Mouse (Mus musculus) midbrain, embryonic 13.5 days (tissue): ENCODE data around the gene Gpatch1. TPM values are rescaled to one million over a fixed set of nuclear protein-coding genes. Genes with fewer than 3 reads are reported as not detected.

Experiments used
- ATAC-seq: fragments of 200-750 bp; cut with Nextera tagmentation; 2 replicates; pipeline ENCODE4 v1.8.0; 2017; ENCODE audit warnings: mild to moderate bottlenecking, moderate TSS enrichment, moderate library complexity
- H3K27ac ChIP-seq: fragments of 300-500 bp; sonication (generic); 2 replicates; pipeline ENCODE4 v1.5.1; 2015; ENCODE audit warnings: inconsistent platforms, mild to moderate bottlenecking, moderate library complexity
- H3K27me3 ChIP-seq: fragments of 300-500 bp; sonication (generic); 2 replicates; pipeline ENCODE4 v1.6.1; 2015; ENCODE audit warnings: mild to moderate bottlenecking, inconsistent platforms
- H3K36me3 ChIP-seq: fragments of 300-500 bp; sonication (generic); 2 replicates; pipeline ENCODE4 v1.6.1; 2015; ENCODE audit warnings: mild to moderate bottlenecking, inconsistent platforms
- H3K4me1 ChIP-seq: fragments of 300-500 bp; sonication (generic); replicated peaks from 2 replicates; pipeline ENCODE4 v1.6.1; 2015; ENCODE audit warnings: inconsistent platforms
- H3K4me2 ChIP-seq: fragments of 300-500 bp; sonication (generic); replicated peaks from 2 replicates; pipeline ENCODE4 v1.6.1; 2015; ENCODE audit warnings: moderate library complexity, mild to moderate bottlenecking, inconsistent platforms
- H3K4me3 ChIP-seq: fragments of 300-500 bp; sonication (generic); replicated peaks from 2 replicates; pipeline ENCODE4 v1.5.1; 2015; ENCODE audit warnings: mild to moderate bottlenecking, inconsistent platforms
- H3K9ac ChIP-seq: fragments of 300-500 bp; sonication (generic); replicated peaks from 2 replicates; pipeline ENCODE4 v1.6.1; 2015; ENCODE audit warnings: mild to moderate bottlenecking, inconsistent platforms
- H3K9me3 ChIP-seq: fragments of 300-500 bp; sonication (generic); 2 replicates; pipeline ENCODE4 v1.6.1; 2016; ENCODE audit warnings: mild to moderate bottlenecking, inconsistent platforms
- WGBS: fragments of 180-500 bp; shearing (Covaris S2); methylation state at CpG from one replicate; pipeline ENCODE4 v1.1.7; 2015; 5-methylcytosine and 5-hydroxymethylcytosine counted together
- polyA plus RNA-seq: library from polyadenylated mRNA; unstranded; fragments of >200 nt; fragmentation: Nextera tagmentation; extraction: Ambion mirVana; gene quantifications from 2 replicates; pipeline ENCODE4 v1.2.1, GENCODE M21; 2015

The Gpatch1 gene
- polyA plus RNA-seq, 1 experiment from 2014 or later, result 21.4 TPM

DNA sequence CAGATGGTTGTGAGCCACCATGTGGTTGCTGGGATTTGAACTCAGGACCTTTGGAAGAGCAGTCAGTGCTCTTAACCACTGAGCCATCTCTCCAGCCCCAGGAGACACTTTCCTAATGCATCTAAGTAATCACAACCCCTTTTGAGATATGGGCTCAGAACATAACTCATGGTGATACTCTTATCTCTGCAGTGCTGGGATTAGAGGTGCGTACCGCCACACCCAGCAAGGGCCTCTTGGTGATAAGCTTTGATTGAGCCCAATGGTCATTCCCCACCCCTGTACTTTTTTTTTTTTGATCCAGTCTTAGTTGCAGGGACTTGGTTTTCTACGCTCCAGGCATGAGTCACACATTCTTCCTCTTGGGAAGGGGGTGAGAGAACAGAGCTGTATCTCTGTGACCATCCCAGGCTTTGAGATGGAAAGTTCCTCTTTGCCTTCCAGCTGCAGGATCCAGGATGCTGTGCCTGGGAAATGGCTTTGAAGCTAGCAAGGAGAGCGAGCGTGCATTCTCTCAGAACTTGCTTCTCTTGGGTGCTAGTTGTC, 26.6 kb upstream of the Gpatch1 start:
- Histone ChIP-seq H3K27me3 (no peaks in the 10 kb centered on the region), H3K4me2 (no peak overlapping the region), H3K9me3 (no peaks in the 10 kb centered on the region), H3K27ac (no peak overlapping the region), H3K9ac (no peak overlapping the region), H3K4me1 (0 out of 2 replicates have a peak, but pooled peaks cover 4% of the 10 kb centered on the region), H3K36me3 (no peaks in the 10 kb centered on the region), H3K4me3 (no peak overlapping the region)
- 96% methylated on average over 5 of the region's 5 CpGs for WGBS
- no peak for ATAC-seq

DNA sequence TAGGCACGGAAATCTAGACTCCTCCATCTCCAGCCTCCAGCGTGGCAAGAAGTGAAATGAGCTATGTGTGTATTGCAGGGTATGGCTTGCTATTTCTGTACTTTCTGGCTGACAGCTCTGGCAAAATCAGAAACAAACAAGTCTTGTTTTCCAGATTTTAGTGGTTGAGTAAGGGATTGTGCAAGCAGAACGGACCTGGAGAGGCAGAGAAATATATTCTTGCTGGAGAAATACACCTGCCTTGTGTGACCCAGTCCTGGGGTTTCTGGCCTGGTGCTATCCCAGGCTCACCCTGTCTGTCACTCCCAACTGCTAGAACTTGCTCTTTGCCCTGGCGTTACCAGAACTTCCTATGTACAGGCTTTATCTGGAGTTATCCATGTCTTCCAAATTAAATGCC, 24.3 kb upstream of the Gpatch1 start:
- Histone ChIP-seq H3K4me2 (no peak overlapping the region), H3K9ac (no peak overlapping the region), H3K27ac (no peak overlapping the region), H3K9me3 (no peaks in the 10 kb centered on the region), H3K4me1 (0 out of 2 replicates have a peak, but pooled peaks cover 4% of the 10 kb centered on the region), H3K27me3 (no peaks in the 10 kb centered on the region), H3K4me3 (no peak overlapping the region), H3K36me3 (no peaks in the 10 kb centered on the region)
- WGBS, result 80% methylated on average over 4 of the region's 4 CpGs
- no peak for ATAC-seq

- Histone ChIP-seq H3K4me2 (no peak overlapping the region), H3K9me3 (no peaks in the 10 kb centered on the region), H3K36me3 (no peaks in the 10 kb centered on the region), H3K27me3 (peaks cover 9% of the 10 kb centered on the region), H3K4me1 (0 out of 2 replicates have a peak, but pooled peaks cover 4% of the 10 kb centered on the region), H3K27ac (no peak overlapping the region), H3K9ac (no peak overlapping the region), H3K4me3 (no peak overlapping the region)
- ATAC-seq, result no peak
- 86% methylated on average over 6 of the region's 6 CpGs for WGBS
These were observed 23.0 kb upstream of the Gpatch1 start for GRCm38 (mm10) chr7:35341282-35341681.

GRCm38 (mm10) chr7:35340196-35340595, 22.0 kb upstream of the Gpatch1 start:
- no peaks in the 10 kb centered on the region for H3K9me3 ChIP-seq
- 28% methylated on average over 5 of the region's 5 CpGs for WGBS
- ATAC-seq, result no peak
- H3K4me3 ChIP-seq, result no peak overlapping the region
- no peak overlapping the region for H3K4me2 ChIP-seq
- H3K36me3 ChIP-seq, result no peaks in the 10 kb centered on the region
- no peak overlapping the region for H3K27ac ChIP-seq
- no peak overlapping the region for H3K9ac ChIP-seq
- H3K27me3 ChIP-seq, result peaks cover 20% of the 10 kb centered on the region
- peaks cover 9% of the 10 kb centered on the region for H3K4me1 ChIP-seq

- no peak; the same call in 1 of the 2 replicates for ATAC-seq
- H3K9ac ChIP-seq, result peak overlapping the region; percentile 75
- H3K4me3 ChIP-seq, result peak overlapping the region; percentile 64
- peaks cover 40% of the 10 kb centered on the region for H3K27me3 ChIP-seq
- H3K4me1 ChIP-seq, result peaks cover 24% of the 10 kb centered on the region
- no peak overlapping the region for H3K27ac ChIP-seq
- H3K36me3 ChIP-seq, result no peaks in the 10 kb centered on the region
- peak overlapping the region; percentile 100 for H3K4me2 ChIP-seq
- under 1% methylated on average over 50 of the region's 51 CpGs for WGBS
- H3K9me3 ChIP-seq, result no peaks in the 10 kb centered on the region
These were observed 16.6 kb upstream of the Gpatch1 start for GRCm38 (mm10) chr7:35334527-35335452.

DNA sequence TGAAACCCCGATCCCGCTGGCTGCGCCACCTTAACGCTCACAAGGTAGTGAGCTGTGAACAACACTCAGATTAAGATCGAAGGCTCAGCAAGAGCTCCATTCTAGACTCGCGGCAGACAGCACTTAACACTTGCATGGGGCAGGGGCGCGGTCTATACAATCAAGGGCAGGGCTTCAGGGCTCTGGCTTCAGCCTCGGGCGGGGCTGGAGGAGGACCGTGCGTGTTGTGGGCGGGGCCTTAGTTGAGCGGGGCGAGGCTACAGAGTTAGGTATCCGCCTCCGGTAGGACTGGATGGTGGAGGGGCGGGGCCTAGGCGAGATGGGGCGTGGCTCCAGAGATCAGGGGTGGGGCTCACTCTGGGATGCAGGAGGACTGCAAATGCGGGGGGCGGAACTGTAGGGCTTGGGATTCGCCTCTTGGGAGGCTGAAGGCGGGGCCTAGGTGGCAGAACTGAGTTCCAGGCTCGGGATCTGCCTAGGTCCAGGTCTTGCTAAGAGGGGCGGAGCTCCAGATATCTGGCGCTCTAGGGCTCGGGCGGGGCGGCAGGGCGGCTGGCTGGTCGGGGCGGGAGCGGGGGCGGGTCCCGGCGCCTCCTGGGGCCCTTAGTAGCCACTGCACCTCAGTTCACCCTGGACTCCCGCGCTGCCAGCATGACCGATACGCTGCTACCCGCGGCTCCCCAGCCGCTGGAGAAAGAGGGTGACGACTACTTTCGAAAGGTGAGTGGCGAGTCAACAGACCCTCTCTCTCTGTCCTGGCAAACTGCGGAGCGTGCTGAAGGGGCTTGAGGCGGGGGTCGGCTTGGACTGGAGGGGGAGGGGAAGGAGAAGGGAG, 15.7 kb upstream of the Gpatch1 start, which contains the start of gene Rhpn2:
Gene Rhpn2, plus strand, starts transcription at position 479 of the 835 bp plus-strand sequence.
- H3K36me3 ChIP-seq, result no peaks in the 10 kb centered on the region
- H3K4me2 ChIP-seq, result peak within 1 kb of the TSS; percentile 100
- H3K4me1 ChIP-seq, result peaks cover 24% of the 10 kb centered on the region
- H3K27me3 ChIP-seq, result peaks cover 40% of the 10 kb centered on the region
- no peaks in the 10 kb centered on the region for H3K9me3 ChIP-seq
- H3K27ac ChIP-seq, result 0 out of 2 replicates have a peak within 1 kb of the TSS, but pooled peaks have one; percentile 45
- under 1% methylated on average over 50 of the region's 52 CpGs for WGBS
- ATAC-seq, result peak; percentile 98
- H3K9ac ChIP-seq, result peak within 1 kb of the TSS; percentile 75
- peak within 1 kb of the TSS; percentile 64 for H3K4me3 ChIP-seq

DNA sequence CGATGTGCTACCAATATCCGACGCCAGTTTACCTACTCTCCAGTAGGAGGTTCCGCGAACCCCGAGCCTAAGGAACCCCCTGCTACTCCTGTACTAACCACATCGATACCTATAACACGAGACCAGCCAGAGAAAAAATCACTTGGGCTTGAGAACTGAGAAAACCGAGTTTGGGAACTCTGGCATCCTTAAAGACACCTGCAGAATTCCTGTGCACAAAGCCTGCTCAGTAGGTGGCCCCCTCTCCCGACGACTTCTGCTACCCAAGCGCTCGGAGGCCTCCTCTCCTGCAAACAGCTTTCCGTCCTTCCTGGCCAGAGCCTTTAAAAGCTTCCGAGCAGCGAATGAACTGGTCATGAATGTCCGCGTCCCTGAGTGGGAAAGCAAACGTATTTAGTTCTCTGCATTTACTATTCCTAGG, 15.0 kb upstream of the Gpatch1 start:
- WGBS, result under 1% methylated on average over 19 of the region's 19 CpGs
- H3K27ac ChIP-seq, result 0 out of 2 replicates have a peak overlapping the region, but pooled peaks have one; percentile 45

DNA sequence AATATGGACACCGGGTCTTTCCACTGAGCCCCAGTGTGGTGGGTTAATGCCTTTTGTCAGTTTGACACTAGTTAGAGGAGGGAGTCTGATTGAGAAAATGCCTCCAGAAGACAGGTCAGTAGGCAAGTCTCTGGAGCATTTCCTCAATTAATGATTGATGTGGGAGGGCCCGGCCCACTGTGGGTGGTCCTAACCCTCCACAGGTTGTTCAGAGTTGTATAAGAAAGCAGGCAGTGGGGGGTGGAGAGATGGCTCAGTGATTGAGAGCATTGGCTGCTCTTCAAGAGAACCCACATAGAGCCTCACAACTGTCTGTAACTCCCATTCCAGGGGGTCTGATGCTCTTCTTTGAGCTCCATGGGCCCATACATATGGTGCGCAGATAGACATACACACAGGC, 13.3 kb upstream of the Gpatch1 start:
- Histone ChIP-seq H3K27me3 (peaks cover 34% of the 10 kb centered on the region), H3K36me3 (no peaks in the 10 kb centered on the region), H3K4me1 (peaks cover 24% of the 10 kb centered on the region), H3K27ac (no peak overlapping the region), H3K9me3 (no peaks in the 10 kb centered on the region), H3K4me2 (no peak overlapping the region), H3K9ac (no peak overlapping the region), H3K4me3 (no peak overlapping the region)
- WGBS, result 57% methylated on average over 3 of the region's 3 CpGs
- no peak for ATAC-seq

More for the DNA sequence above, 15.0 kb upstream of the Gpatch1 start:
- H3K4me2 ChIP-seq, result peak overlapping the region; percentile 100
- ATAC-seq, result peak; percentile 32
- H3K9ac ChIP-seq, result peak overlapping the region; percentile 57
- H3K4me3 ChIP-seq, result peak overlapping the region; percentile 64
- peaks cover 40% of the 10 kb centered on the region for H3K27me3 ChIP-seq
- H3K36me3 ChIP-seq, result no peaks in the 10 kb centered on the region
- peaks cover 24% of the 10 kb centered on the region for H3K4me1 ChIP-seq
- no peaks in the 10 kb centered on the region for H3K9me3 ChIP-seq

- 3% methylated on average over 11 of the region's 13 CpGs for WGBS
- H3K27ac ChIP-seq, result 0 out of 2 replicates have a peak overlapping the region, but pooled peaks have one; percentile 25
- H3K4me3 ChIP-seq, result no peak overlapping the region
- 0 out of 2 replicates have a peak overlapping the region, but pooled peaks have one; percentile 25 for H3K9ac ChIP-seq
- H3K27me3 ChIP-seq, result no peaks in the 10 kb centered on the region
- H3K9me3 ChIP-seq, result no peaks in the 10 kb centered on the region
- peak overlapping the region; percentile 34 for H3K4me2 ChIP-seq
- H3K36me3 ChIP-seq, result no peaks in the 10 kb centered on the region
- peaks cover 12% of the 10 kb centered on the region for H3K4me1 ChIP-seq
- 0 out of 2 replicates have a peak, but pooled peaks have one; percentile 20 for ATAC-seq
These were observed 4.6 kb upstream of the Gpatch1 start for GRCm38 (mm10) chr7:35322732-35323420.

GRCm38 (mm10) chr7:35322161-35322560, 3.9 kb upstream of the Gpatch1 start:
- no peak for ATAC-seq
- H3K9ac ChIP-seq, result no peak overlapping the region
- H3K4me2 ChIP-seq, result no peak overlapping the region
- 51% methylated on average over 3 of the region's 3 CpGs for WGBS
- no peaks in the 10 kb centered on the region for H3K36me3 ChIP-seq
- no peaks in the 10 kb centered on the region for H3K9me3 ChIP-seq
- no peaks in the 10 kb centered on the region for H3K27me3 ChIP-seq
- peaks cover 18% of the 10 kb centered on the region for H3K4me1 ChIP-seq
- H3K27ac ChIP-seq, result no peak overlapping the region
- no peak overlapping the region for H3K4me3 ChIP-seq

- WGBS, result 77% methylated on average over 4 of the region's 4 CpGs
- H3K4me2 ChIP-seq, result no peak overlapping the region
- no peak for ATAC-seq
- H3K36me3 ChIP-seq, result no peaks in the 10 kb centered on the region
- H3K4me1 ChIP-seq, result peaks cover 30% of the 10 kb centered on the region
- no peak overlapping the region for H3K27ac ChIP-seq
- H3K4me3 ChIP-seq, result no peak overlapping the region
- no peaks in the 10 kb centered on the region for H3K27me3 ChIP-seq
- no peak overlapping the region for H3K9ac ChIP-seq
- no peaks in the 10 kb centered on the region for H3K9me3 ChIP-seq
These were observed 1.5 kb upstream of the Gpatch1 start for GRCm38 (mm10) chr7:35319755-35320154.
